In genomic region chr7:137847856-137848255, GRCm38 (mm10) we compare ENCODE assay signal across 10 mouse cellular contexts.
DNase-seq lines count a peak whose midpoint lies in the region; ATAC-seq and TF ChIP-seq lines count a peak whose summit lies in the region.
"Had no signal": no experiment of that assay in that cellular context is flagged by ENCODE, and none has a peak within 500 bp of the region (broad histone marks: within the 10 kb centered on the region; RNA-seq: fewer than 3 reads in every experiment).

No protein-coding gene starts in this region.

- DNase-seq in gastrocnemius, postnatal 14 days: peak; percentile 19
- no peak for DNase-seq in gastrocnemius, postnatal 36 days
- DNase-seq in brain, embryonic 14.5 days (ENCODE audit: low read depth): peak; percentile 64
- DNase-seq in hindbrain, embryonic 14.5 days (ENCODE audit: low spot score): peak; percentile 57
- no peak for DNase-seq in kidney, adult 8-10 months
- DNase-seq in testis, postnatal 10 days (ENCODE audit: low spot score): no peak
- DNase-seq: adrenal gland, postnatal 10 days had no signal

- peak overlapping the region; percentile 30 for H3K27ac ChIP-seq in hindbrain, embryonic 14.5 days
- peak overlapping the region; percentile 39; the same call in 1 of the 2 replicates for H3K27ac ChIP-seq in midbrain, embryonic 13.5 days
- H3K27ac ChIP-seq: kidney, postnatal 0 days; liver, embryonic 15.5 days had no signal

- no peaks in the 10 kb centered on the region for H3K27me3 ChIP-seq in hindbrain, embryonic 14.5 days (ENCODE audit: control insufficient read depth, insufficient read depth, low read length)
- H3K27me3 ChIP-seq in midbrain, embryonic 13.5 days: no peaks in the 10 kb centered on the region
- H3K27me3 ChIP-seq: liver, embryonic 15.5 days had no signal

- TF ChIP-seq POLR2A in brain, embryonic 14.5 days (IDR thresholded peaks at IDR 0.05; ENCODE audit: borderline replicate concordance, extremely low read depth, insufficient read depth, insufficient read length, poor library complexity, severe bottlenecking): no peak

- intact Hi-C loops in gastrocnemius, postnatal 14 days (cut with DNase I; ENCODE audit: low total_unique reads): no loop called here
- intact Hi-C loops in gastrocnemius, postnatal 36 days (cut with DNase I): no loop called here

- 0 out of 2 replicates have a peak overlapping the region, but pooled peaks have one; percentile 31 for H3K9ac ChIP-seq in hindbrain, embryonic 14.5 days
- no peak overlapping the region; the same call in 1 of the 2 replicates for H3K9ac ChIP-seq in midbrain, embryonic 13.5 days (replicated peaks)
- H3K9ac ChIP-seq: liver, embryonic 15.5 days had no signal

- no peaks in the 10 kb centered on the region for H3K9me3 ChIP-seq in hindbrain, embryonic 14.5 days (ENCODE audit: control insufficient read depth, low read length)
- H3K9me3 ChIP-seq in midbrain, embryonic 13.5 days: no peaks in the 10 kb centered on the region
- H3K9me3 ChIP-seq: liver, embryonic 15.5 days had no signal

- TF ChIP-seq CTCF in brain, embryonic 14.5 days (IDR thresholded peaks at IDR 0.05; ENCODE audit: borderline replicate concordance, extremely low read depth, insufficient read depth, insufficient read length): no peak

- WGBS in hindbrain, embryonic 14.5 days: 27% methylated on average over 11 of the region's 11 CpGs
- 53% methylated on average over 11 of the region's 11 CpGs for WGBS in midbrain, embryonic 13.5 days

- no peaks in the 10 kb centered on the region for H3K36me3 ChIP-seq in hindbrain, embryonic 14.5 days (replicated peaks; ENCODE audit: control insufficient read depth, insufficient read depth)
- no peaks in the 10 kb centered on the region for H3K36me3 ChIP-seq in midbrain, embryonic 13.5 days
- H3K36me3 ChIP-seq: liver, embryonic 15.5 days had no signal

- peaks cover 6% of the 10 kb centered on the region; the same call in 1 of the 2 replicates for H3K4me1 ChIP-seq in hindbrain, embryonic 14.5 days (replicated peaks; ENCODE audit: control insufficient read depth, insufficient read depth, low read length)
- H3K4me1 ChIP-seq in midbrain, embryonic 13.5 days (replicated peaks): peaks cover 9% of the 10 kb centered on the region
- H3K4me1 ChIP-seq: liver, embryonic 15.5 days had no signal

- H3K4me2 ChIP-seq in hindbrain, embryonic 14.5 days (replicated peaks): peak overlapping the region; percentile 6; the same call in 1 of the 2 replicates
- H3K4me2 ChIP-seq in midbrain, embryonic 13.5 days (replicated peaks): no peak overlapping the region
- H3K4me2 ChIP-seq: liver, embryonic 15.5 days had no signal

- no peak overlapping the region for H3K4me3 ChIP-seq in hindbrain, embryonic 14.5 days (replicated peaks; ENCODE audit: low read length)
- no peak overlapping the region for H3K4me3 ChIP-seq in midbrain, embryonic 13.5 days (replicated peaks)
- H3K4me3 ChIP-seq: liver, embryonic 15.5 days had no signal

- ATAC-seq in hindbrain, embryonic 14.5 days (ENCODE audit: low FRiP score): no peak
- ATAC-seq in midbrain, embryonic 13.5 days: no peak

Comparison
In these comparisons a context has a peak if more than half of its experiments do, and no peak if none do; other contexts are left out.
1. DNase-seq: peak in gastrocnemius, postnatal 14 days (single experiment), brain, embryonic 14.5 days (single experiment) and hindbrain, embryonic 14.5 days (single experiment); none in gastrocnemius, postnatal 36 days (0 of 2), kidney, adult 8-10 months (0 of 2) and testis, postnatal 10 days (single experiment).